Mouse (Mus musculus): Measurements from ENCODE around the gene Emilin1. TPM values are rescaled to one million over a fixed set of nuclear protein-coding genes. Genes with fewer than 3 reads are reported as not detected.

Gene Emilin1
- polyA plus RNA-seq, 1 experiment from 2014 or later = 274 TPM

DNA sequence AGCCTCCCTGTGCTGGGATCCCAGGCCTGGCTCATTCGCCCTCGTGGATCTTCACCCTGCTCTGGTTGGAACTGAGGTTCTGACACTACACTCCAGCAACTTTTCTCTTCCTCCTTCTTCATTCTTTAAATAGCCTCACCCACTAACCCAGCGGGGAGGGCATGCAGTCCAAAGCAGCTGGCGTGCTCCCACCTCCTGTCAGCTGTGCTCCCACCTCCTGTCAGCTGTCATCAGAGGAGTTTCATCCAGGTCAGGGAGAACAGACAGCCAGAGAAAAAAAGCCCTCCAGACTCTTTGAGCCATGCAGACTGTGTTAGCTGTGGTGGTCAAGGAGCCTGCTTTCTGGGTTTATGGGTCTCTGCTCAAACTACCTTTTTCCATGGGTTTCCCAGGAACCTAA, 18.2 kb downstream of the Emilin1 start:
- no peak overlapping the region for H3K4me2 ChIP-seq
- H3K9ac ChIP-seq = no peak overlapping the region
- ATAC-seq (ENCODE audit: insufficient number of reproducible peaks, low FRiP score, low TSS enrichment, low read depth) = no peak
- H3K9me3 ChIP-seq = no peaks in the 10 kb centered on the region
- no peak overlapping the region for H3K4me3 ChIP-seq
- no peaks in the 10 kb centered on the region for H3K27me3 ChIP-seq
- no peaks in the 10 kb centered on the region for H3K36me3 ChIP-seq
- WGBS = 77% methylated on average over 4 of the region's 4 CpGs
- H3K27ac ChIP-seq = no peak overlapping the region
- H3K4me1 ChIP-seq = peaks cover 6% of the 10 kb centered on the region; the same call in 1 of the 2 replicates

- WGBS = 63% methylated on average over 5 of the region's 5 CpGs
- Histone ChIP-seq H3K27me3 (no peaks in the 10 kb centered on the region), H3K27ac (no peak overlapping the region), H3K4me2 (no peak overlapping the region), H3K4me3 (no peak overlapping the region), H3K9me3 (no peaks in the 10 kb centered on the region), H3K36me3 (no peaks in the 10 kb centered on the region), H3K4me1 (peaks cover 3% of the 10 kb centered on the region; the same call in 1 of the 2 replicates), H3K9ac (no peak overlapping the region)
- ATAC-seq (ENCODE audit: insufficient number of reproducible peaks, low FRiP score, low TSS enrichment, low read depth) = no peak
These were observed 20.5 kb downstream of the Emilin1 start for GRCm38 (mm10) chr5:30933705-30934104.

- WGBS = 88% methylated on average over 5 of the region's 5 CpGs
- no peak for ATAC-seq (ENCODE audit: insufficient number of reproducible peaks, low FRiP score, low TSS enrichment, low read depth)
These were observed 21.7 kb downstream of the Emilin1 start for GRCm38 (mm10) chr5:30934725-30935461.

DNA sequence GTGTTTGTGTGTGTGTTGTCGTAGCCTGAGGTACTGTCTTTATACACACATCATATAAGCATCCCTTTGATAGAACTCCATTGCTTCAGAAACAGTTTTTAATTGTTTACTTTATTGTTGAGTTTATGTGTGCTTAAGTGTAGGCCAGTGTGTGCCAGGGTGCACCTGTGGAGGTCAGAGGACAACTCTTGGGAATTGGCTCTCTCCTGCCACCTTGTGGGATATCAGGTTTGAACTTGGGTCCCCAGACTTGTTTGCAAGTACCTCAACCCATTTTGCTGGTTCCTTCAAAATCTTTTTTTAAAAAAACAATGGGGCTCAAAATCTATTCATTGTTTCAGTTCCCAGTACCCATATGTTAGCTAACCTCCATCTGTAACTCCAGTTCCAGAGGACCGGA, 29.8 kb downstream of the Emilin1 start:
- Histone ChIP-seq H3K4me3 (no peak overlapping the region), H3K27me3 (peaks cover 6% of the 10 kb centered on the region; the same call in 1 of the 2 replicates), H3K4me1 (peaks cover 6% of the 10 kb centered on the region), H3K27ac (no peak overlapping the region), H3K9me3 (no peaks in the 10 kb centered on the region), H3K36me3 (no peaks in the 10 kb centered on the region), H3K9ac (no peak overlapping the region), H3K4me2 (no peak overlapping the region)
- 96% methylated on average over 2 of the region's 2 CpGs for WGBS
- no peak for ATAC-seq (ENCODE audit: insufficient number of reproducible peaks, low FRiP score, low TSS enrichment, low read depth)

More at GRCm38 (mm10) chr5:30934725-30935461, 21.7 kb downstream of the Emilin1 start:
- H3K36me3 ChIP-seq = no peaks in the 10 kb centered on the region
- no peaks in the 10 kb centered on the region for H3K27me3 ChIP-seq
- no peak overlapping the region for H3K4me2 ChIP-seq
- H3K9me3 ChIP-seq = no peaks in the 10 kb centered on the region
- no peak overlapping the region for H3K9ac ChIP-seq
- no peak overlapping the region for H3K27ac ChIP-seq
- H3K4me3 ChIP-seq = no peak overlapping the region
- H3K4me1 ChIP-seq = peaks cover 3% of the 10 kb centered on the region; the same call in 1 of the 2 replicates

DNA sequence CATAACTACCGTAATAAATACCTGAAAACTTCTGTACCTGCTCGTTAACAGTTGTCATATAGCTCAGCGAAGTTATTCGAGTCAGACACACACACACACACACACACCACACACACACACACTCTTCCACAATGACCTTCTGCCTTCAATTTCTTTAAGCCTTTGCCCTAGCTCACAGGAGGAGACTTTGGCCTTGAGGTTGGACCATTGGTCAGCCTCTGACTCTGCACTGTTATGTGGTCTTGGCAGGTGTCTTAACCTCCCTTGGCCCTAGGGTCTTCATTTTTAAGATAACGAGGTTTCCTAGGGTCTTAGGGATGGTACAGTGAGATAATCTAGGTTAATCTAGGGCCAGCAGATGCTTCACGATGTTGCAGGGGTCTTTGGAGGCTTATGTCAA, 31.1 kb downstream of the Emilin1 start:
- no peak for ATAC-seq (ENCODE audit: insufficient number of reproducible peaks, low FRiP score, low TSS enrichment, low read depth)

DNA sequence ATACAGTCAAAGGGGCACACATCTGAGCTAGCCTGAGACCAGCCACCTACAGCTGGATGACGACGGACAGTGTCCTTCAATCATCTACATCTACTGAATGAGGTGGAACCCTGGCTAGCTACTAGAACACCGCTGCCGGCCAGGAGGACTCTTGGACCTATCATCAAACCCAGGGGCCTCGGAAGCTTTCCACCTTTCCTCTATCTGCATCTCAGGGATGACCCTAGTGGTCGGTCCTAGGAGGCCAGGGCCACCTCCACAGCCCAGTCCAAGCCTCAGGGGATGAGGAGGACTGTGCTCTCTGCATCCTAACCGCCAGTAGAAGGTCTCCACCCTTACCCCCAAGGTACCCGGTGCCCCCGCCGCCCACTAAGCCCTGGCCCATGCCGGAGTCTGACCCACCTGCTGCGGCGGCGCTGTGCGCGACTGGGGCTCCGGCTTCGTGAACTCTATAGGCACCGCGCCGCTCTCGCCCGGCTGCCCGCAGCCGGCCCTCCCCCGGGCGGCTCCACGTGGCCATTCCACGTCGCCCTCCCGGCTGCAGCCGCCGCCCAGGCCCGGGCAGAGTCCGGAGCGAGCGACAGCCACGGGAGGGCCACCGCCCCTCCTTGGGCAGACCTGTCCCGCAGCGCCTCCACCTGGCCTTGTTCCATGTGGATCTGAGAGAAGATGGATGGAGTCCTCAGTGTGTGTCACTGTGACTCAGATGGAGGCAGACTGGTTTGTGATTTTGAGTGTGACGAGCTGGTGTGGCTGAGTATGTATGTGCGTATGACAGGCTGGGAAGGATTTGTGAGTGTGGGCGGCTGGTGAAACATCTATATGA, 32.0 kb downstream of the Emilin1 start, which contains the start of gene Cgref1:
TSS of gene Cgref1 (minus strand) at position 636 of the 826 bp plus-strand sequence.
- no peaks in the 10 kb centered on the region for H3K9me3 ChIP-seq
- no peaks in the 10 kb centered on the region for H3K36me3 ChIP-seq
- 5% methylated on average over 44 of the region's 44 CpGs for WGBS
- H3K9ac ChIP-seq = peak within 1 kb of the TSS; percentile 35; the same call in 1 of the 2 replicates
- H3K27me3 ChIP-seq = peaks cover 6% of the 10 kb centered on the region; the same call in 1 of the 2 replicates
- ATAC-seq (ENCODE audit: insufficient number of reproducible peaks, low FRiP score, low TSS enrichment, low read depth) = peak; percentile 64
- peak within 1 kb of the TSS; percentile 51 for H3K4me3 ChIP-seq
- H3K27ac ChIP-seq = no peak within 1 kb of the TSS
- H3K4me2 ChIP-seq = peak within 1 kb of the TSS; percentile 92
- H3K4me1 ChIP-seq = peaks cover 18% of the 10 kb centered on the region

More for the DNA sequence above, 31.1 kb downstream of the Emilin1 start:
- Histone ChIP-seq H3K27me3 (peaks cover 6% of the 10 kb centered on the region; the same call in 1 of the 2 replicates), H3K27ac (no peak overlapping the region), H3K4me2 (no peak overlapping the region), H3K9me3 (no peaks in the 10 kb centered on the region), H3K9ac (no peak overlapping the region), H3K4me3 (no peak overlapping the region; the same call in 1 of the 2 replicates), H3K36me3 (no peaks in the 10 kb centered on the region), H3K4me1 (peaks cover 12% of the 10 kb centered on the region)
- 78% methylated on average over 6 of the region's 6 CpGs for WGBS

DNA sequence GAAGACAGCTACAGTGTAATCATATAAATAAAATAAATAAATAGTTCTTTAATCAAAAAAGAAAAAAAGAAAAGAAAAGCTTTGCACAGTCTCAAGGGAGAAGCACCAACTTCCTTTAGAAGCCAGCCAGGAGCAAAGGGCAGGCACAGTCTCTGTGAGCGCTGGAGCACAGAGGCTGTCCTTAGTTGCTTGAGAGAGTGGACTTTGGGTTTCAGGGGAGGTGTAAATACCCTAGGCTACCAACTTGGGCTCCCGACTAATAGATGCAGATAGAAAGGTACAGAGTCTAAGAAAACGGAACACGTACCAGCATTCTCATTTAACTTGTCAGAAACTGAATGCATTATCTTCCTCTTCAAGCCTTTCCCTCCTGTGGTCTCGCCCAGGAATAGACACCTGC, 35.4 kb downstream of the Emilin1 start:
- peaks cover 6% of the 10 kb centered on the region; the same call in 1 of the 2 replicates for H3K27me3 ChIP-seq
- H3K4me1 ChIP-seq = peaks cover 24% of the 10 kb centered on the region
- no peak overlapping the region for H3K4me3 ChIP-seq
- H3K4me2 ChIP-seq = no peak overlapping the region
- H3K36me3 ChIP-seq = peaks cover 18% of the 10 kb centered on the region
- no peak overlapping the region for H3K9ac ChIP-seq
- no peak for ATAC-seq (ENCODE audit: insufficient number of reproducible peaks, low FRiP score, low TSS enrichment, low read depth)
- WGBS = 64% methylated on average over 5 of the region's 5 CpGs
- no peaks in the 10 kb centered on the region for H3K9me3 ChIP-seq
- H3K27ac ChIP-seq = no peak overlapping the region

DNA sequence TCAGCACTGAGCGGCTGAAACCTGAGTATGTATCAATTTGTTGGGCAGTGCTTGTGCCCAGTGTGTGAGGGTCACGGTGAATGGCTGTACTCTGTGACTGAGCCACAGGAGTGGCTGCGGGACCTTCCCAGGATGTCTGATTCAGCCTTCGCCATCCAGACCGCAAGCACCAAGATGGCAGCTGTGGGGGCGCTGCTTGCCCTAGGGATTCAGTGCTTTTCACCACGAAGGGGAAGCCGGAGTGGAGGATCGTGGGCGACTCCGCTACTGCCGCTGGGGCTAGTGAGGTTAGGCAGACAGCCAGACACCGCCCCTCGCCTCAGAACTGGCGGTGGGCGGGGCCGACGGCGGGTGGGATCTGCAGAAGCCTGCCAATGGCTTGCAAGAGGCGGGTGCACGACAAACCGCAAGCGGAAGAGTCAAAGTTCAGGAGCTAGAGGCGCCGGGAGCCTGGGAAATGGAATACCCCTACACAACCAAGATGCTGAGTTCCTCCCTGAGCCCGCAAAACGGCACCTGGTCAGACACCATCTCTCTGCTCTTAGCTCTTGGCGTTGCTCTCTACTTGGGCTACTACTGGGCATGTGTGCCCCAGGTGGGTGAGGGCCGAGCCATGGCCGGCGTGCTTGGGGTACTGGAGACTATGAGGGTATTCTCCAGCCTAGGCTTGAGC, 36.6 kb downstream of the Emilin1 start:
- H3K4me3 ChIP-seq = peak overlapping the region; percentile 58
- peaks cover 4% of the 10 kb centered on the region; the same call in 1 of the 2 replicates for H3K27me3 ChIP-seq
- ATAC-seq (ENCODE audit: insufficient number of reproducible peaks, low FRiP score, low TSS enrichment, low read depth) = peak; percentile 66
- peak overlapping the region; percentile 86 for H3K27ac ChIP-seq
- peak overlapping the region; percentile 90 for H3K4me2 ChIP-seq
- H3K9me3 ChIP-seq = no peaks in the 10 kb centered on the region
- peaks cover 30% of the 10 kb centered on the region for H3K36me3 ChIP-seq
- H3K9ac ChIP-seq = peak overlapping the region; percentile 53; the same call in 1 of the 2 replicates
- H3K4me1 ChIP-seq = peaks cover 24% of the 10 kb centered on the region
- WGBS = 2% methylated on average over 31 of the region's 31 CpGs

- peak overlapping the region; percentile 77 for H3K27ac ChIP-seq
- WGBS = 49% methylated on average over 4 of the region's 4 CpGs
- ATAC-seq (ENCODE audit: insufficient number of reproducible peaks, low FRiP score, low TSS enrichment, low read depth) = no peak
- H3K27me3 ChIP-seq = no peaks in the 10 kb centered on the region
- H3K36me3 ChIP-seq = peaks cover 36% of the 10 kb centered on the region
- H3K9ac ChIP-seq = peak overlapping the region; percentile 53; the same call in 1 of the 2 replicates
- H3K4me2 ChIP-seq = peak overlapping the region; percentile 90
- H3K4me3 ChIP-seq = peak overlapping the region; percentile 58
- H3K4me1 ChIP-seq = peaks cover 19% of the 10 kb centered on the region
- no peaks in the 10 kb centered on the region for H3K9me3 ChIP-seq
These were observed 37.2 kb downstream of the Emilin1 start for GRCm38 (mm10) chr5:30950451-30950850.

- H3K9ac ChIP-seq = no peak overlapping the region
- no peaks in the 10 kb centered on the region for H3K27me3 ChIP-seq
- H3K36me3 ChIP-seq = peaks cover 41% of the 10 kb centered on the region
- ATAC-seq (ENCODE audit: insufficient number of reproducible peaks, low FRiP score, low TSS enrichment, low read depth) = no peak
- H3K4me1 ChIP-seq = peaks cover 18% of the 10 kb centered on the region
- H3K9me3 ChIP-seq = no peaks in the 10 kb centered on the region
- no peak overlapping the region for H3K27ac ChIP-seq
- H3K4me2 ChIP-seq = no peak overlapping the region
- H3K4me3 ChIP-seq = no peak overlapping the region
- 86% methylated on average over 2 of the region's 2 CpGs for WGBS
These were observed 37.7 kb downstream of the Emilin1 start for GRCm38 (mm10) chr5:30950922-30951321.

DNA sequence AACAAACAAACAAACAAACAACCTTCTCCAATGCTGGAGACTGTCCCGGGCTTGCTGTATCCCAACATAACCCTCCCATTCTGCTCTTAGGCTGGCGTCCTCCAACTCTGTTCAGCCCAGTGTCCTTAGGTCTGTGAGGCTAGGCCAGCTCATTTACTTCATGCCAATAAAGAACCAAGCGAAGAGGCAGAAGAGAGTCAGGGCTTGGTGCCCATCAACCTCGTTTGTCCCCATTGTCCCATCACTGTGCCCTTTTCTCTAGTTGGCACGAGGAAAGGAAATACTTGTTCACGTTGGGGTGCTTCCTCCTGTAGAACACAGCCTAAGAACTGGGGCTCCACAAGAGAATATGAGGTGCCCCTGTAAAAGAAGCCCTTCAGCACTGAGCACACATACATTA, 38.5 kb downstream of the Emilin1 start:
- Histone ChIP-seq H3K4me2 (no peak overlapping the region), H3K27ac (no peak overlapping the region), H3K36me3 (peaks cover 44% of the 10 kb centered on the region), H3K9ac (no peak overlapping the region), H3K9me3 (no peaks in the 10 kb centered on the region), H3K4me1 (peaks cover 18% of the 10 kb centered on the region), H3K27me3 (no peaks in the 10 kb centered on the region), H3K4me3 (no peak overlapping the region)
- WGBS = 84% methylated on average over 6 of the region's 6 CpGs
- no peak for ATAC-seq (ENCODE audit: insufficient number of reproducible peaks, low FRiP score, low TSS enrichment, low read depth)
